Mouse (Mus musculus): ENCODE measurements around the gene Atp5f1. TPM values are rescaled to one million over a fixed set of nuclear protein-coding genes. Genes with fewer than 3 reads are reported as not detected.
"Not testable (repeated sequence)": the region's sequence is repeated elsewhere in the genome, so short reads cannot be mapped to it uniquely, and the experiment has no call there.

Atp5f1 gene
- polyA plus RNA-seq, 1 experiment from 2014 or later, result 477 TPM

DNA sequence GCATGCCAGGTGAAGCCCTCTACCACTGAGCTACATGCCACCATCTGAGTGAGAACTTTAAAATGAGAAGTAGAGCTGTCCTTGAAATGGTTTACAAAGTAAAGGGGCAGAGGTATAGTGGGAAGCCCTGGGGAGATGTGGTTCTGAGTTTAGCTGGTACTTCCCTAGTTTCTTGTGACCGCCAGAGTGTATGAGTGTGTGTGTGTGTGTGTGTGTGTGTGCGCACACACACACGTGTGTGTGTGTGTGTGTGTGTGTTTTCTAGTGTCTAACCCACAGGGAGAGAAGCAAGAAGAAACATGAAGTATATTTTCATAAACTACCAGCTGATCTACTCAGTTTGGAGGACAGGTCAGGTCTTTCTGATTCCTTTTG lies 31.7 kb downstream of the Atp5f1 start:
- H3K4me1 ChIP-seq, result no peaks in the 10 kb centered on the region
- WGBS, result 81% methylated on average over 3 of the region's 3 CpGs
- H3K27ac ChIP-seq (replicated peaks), result no peak overlapping the region
- no peaks in the 10 kb centered on the region for H3K9me3 ChIP-seq
- H3K27me3 ChIP-seq, result no peaks in the 10 kb centered on the region
- no peak overlapping the region for H3K4me2 ChIP-seq (replicated peaks)
- H3K4me3 ChIP-seq, result no peak overlapping the region
- no peak overlapping the region for H3K9ac ChIP-seq (replicated peaks)
- H3K36me3 ChIP-seq, result no peaks in the 10 kb centered on the region
- no peak for ATAC-seq (ENCODE audit: low FRiP score, low read depth)

DNA sequence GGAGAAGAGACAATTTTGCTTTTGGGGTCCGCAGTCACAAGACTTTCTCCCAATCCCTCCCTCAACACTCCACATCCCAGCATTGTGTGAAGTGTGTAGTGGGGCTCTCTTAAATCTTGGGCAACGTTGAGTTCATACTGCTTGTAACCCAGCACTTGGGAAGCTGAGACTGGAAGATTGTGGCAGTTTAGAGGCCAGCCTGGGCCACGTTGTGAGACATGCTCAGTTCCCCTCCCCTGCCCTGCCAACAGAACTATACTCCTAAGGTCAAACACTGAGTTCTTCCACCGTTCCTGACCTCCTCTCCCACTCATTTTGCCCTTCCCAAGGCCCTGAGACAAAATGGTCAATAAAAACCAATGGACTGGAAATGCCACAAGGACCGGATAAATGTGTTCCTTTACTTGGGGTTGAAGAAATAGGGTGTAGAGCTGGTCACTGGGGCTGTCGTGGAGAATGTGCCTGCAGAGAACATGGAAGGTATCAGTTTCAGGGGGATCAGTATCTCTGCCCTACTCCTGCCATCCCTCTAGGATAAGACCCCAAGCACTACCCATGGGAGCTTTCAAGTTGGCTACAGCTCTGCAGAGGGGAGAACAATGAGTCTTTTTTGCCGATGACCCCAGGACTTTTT lies 32.2 kb downstream of the Atp5f1 start:
- no peaks in the 10 kb centered on the region for H3K4me1 ChIP-seq
- no peaks in the 10 kb centered on the region for H3K27me3 ChIP-seq
- no peaks in the 10 kb centered on the region for H3K36me3 ChIP-seq
- ATAC-seq (ENCODE audit: low FRiP score, low read depth), result no peak
- H3K27ac ChIP-seq (replicated peaks), result no peak overlapping the region
- 88% methylated on average over 7 of the region's 7 CpGs for WGBS
- H3K9me3 ChIP-seq, result no peaks in the 10 kb centered on the region
- H3K9ac ChIP-seq (replicated peaks), result no peak overlapping the region
- no peak overlapping the region for H3K4me3 ChIP-seq
- no peak overlapping the region for H3K4me2 ChIP-seq (replicated peaks)

DNA sequence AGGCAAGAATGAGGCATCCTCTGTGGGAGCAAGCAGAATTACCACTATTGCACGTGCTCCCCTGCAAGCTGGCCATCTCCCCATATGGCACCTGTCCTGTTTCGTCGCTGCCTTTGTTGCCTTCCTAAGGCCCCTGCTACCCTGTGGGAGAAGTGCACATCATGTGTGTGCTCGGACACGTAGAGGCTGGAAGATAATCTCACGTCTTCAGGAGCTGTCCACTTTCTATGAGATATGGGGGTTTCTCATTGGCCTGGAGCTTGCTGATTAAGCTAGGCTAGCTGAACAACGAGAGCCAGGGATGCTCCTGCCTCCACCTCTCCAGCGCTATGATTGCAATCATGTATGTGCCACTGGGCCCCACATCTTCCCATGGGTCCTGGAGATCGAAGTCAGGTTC lies 35.3 kb downstream of the Atp5f1 start:
- no peaks in the 10 kb centered on the region for H3K9me3 ChIP-seq
- no peak overlapping the region for H3K4me2 ChIP-seq (replicated peaks)
- H3K27me3 ChIP-seq, result no peaks in the 10 kb centered on the region
- H3K4me3 ChIP-seq, result no peak overlapping the region
- 86% methylated on average over 9 of the region's 9 CpGs for WGBS
- no peak for ATAC-seq (ENCODE audit: low FRiP score, low read depth)
- H3K36me3 ChIP-seq, result no peaks in the 10 kb centered on the region
- H3K4me1 ChIP-seq, result no peaks in the 10 kb centered on the region
- H3K9ac ChIP-seq (replicated peaks), result no peak overlapping the region
- no peak overlapping the region for H3K27ac ChIP-seq (replicated peaks)

DNA sequence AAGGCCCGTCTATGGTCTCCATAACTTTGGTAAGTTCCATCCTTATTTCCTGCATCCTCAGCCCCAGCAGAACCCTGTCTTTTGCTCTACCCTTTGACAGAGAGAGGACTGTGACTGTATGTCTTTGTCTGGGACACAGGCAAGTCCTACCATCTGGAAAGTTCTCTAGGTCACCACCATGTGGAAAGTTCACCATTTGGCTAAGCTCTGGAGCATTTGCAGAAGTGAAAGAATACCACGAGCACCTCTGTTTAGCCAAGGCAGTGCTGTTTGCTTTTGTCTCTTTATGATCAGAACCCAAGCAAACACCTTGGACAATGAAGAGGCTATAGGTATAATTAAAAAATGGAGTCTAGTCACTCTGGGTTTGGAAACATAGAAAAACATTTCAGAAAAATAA lies 37.9 kb downstream of the Atp5f1 start:
- H3K27me3 ChIP-seq, result no peaks in the 10 kb centered on the region
- ATAC-seq (ENCODE audit: low FRiP score, low read depth), result no peak
- no peak overlapping the region for H3K9ac ChIP-seq (replicated peaks)
- no peaks in the 10 kb centered on the region for H3K9me3 ChIP-seq
- H3K4me1 ChIP-seq, result no peaks in the 10 kb centered on the region
- H3K27ac ChIP-seq (replicated peaks), result no peak overlapping the region
- H3K4me3 ChIP-seq, result no peak overlapping the region
- WGBS, result 79% methylated on average over 2 of the region's 2 CpGs
- H3K4me2 ChIP-seq (replicated peaks), result no peak overlapping the region
- H3K36me3 ChIP-seq, result no peaks in the 10 kb centered on the region

DNA sequence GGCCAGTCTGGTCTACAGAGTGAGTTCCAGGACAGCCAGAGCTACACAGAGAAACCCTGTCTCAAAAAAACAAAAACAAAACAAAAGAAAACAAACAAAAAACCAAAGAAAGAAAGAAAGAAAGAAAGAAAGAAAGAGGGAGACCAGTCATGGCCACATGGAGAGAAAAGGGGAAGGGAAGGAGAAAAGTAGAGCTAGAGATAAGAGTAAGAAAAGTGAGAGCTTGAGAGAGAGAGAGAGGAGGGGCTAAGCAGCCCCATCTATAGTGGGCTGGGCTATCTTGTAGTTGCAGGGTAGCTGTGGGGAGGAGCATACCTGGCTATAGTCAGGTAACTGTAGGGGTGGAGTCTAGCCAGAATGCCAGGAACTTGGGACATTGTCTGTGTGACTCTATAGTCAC lies 39.2 kb downstream of the Atp5f1 start:
- H3K27ac ChIP-seq (replicated peaks); H3K9me3 ChIP-seq; H3K4me3 ChIP-seq; H3K4me1 ChIP-seq; H3K36me3 ChIP-seq; ATAC-seq (ENCODE audit: low FRiP score, low read depth); H3K9ac ChIP-seq (replicated peaks); H3K27me3 ChIP-seq; H3K4me2 ChIP-seq (replicated peaks): not testable (repeated sequence)

DNA sequence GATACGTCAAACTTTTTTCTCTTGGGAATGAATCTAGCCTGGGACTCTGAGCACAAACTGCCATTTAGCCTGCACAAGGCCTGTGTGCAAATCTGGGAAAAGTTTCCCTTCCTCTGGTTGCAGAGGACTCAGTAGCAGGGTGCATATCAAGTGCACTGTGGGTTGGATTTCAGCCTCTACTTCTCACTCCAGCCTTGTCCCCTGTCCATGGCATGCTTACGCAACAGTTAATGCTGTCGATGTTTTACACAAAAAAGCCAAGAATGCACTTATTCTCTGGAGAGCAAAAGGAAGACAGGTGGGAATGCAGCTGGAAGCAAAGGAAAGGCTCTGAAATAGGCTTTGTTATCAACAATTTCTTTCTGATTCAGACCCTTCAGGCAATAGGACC lies 41.5 kb downstream of the Atp5f1 start:
- ATAC-seq (ENCODE audit: low FRiP score, low read depth), result no peak
- H3K27me3 ChIP-seq, result no peaks in the 10 kb centered on the region
- WGBS, result 76% methylated on average over 3 of the region's 3 CpGs

DNA sequence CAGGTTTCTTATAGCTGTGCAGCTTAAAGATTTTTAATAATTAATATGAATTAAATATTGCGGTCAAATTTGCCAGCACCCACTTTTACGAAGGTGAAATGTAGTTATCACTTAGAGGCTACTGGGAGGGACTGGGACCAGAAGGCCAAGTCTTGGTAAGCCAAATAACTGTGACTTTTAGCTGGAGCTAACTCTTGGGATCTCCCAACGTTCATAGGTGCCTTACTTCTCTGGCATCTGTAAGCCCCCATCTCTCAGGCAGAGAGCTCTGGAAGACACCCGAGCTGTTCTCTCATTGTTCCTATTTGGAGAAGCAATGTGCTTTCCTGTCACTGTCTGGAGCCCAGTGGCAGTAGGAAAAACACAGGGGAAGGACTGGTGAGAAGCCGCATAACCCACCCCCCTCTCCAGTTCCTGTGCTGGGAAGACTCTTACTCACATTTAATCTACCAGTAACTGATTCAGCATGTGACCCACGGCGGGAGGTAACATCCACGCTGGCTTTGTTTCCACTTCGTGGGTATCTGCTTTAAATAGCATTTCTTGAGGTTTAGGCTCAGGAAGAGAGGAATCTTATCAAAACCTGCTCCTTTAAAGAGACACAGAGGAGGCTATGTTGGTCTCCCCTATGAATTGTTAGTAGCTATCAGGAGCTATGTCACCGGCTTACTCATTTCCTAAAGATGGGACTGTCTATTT lies 42.1 kb downstream of the Atp5f1 start:
- Histone ChIP-seq H3K4me3 (no peak overlapping the region), H3K4me2 (replicated peaks) (no peak overlapping the region), H3K4me1 (no peaks in the 10 kb centered on the region), H3K36me3 (no peaks in the 10 kb centered on the region), H3K27me3 (no peaks in the 10 kb centered on the region), H3K9ac (replicated peaks) (no peak overlapping the region), H3K27ac (replicated peaks) (no peak overlapping the region), H3K9me3 (no peaks in the 10 kb centered on the region)
- WGBS, result 60% methylated on average over 10 of the region's 10 CpGs
- ATAC-seq (ENCODE audit: low FRiP score, low read depth), result no peak

More for the DNA sequence above, 41.5 kb downstream of the Atp5f1 start:
- Histone ChIP-seq H3K9ac (replicated peaks) (no peak overlapping the region), H3K4me2 (replicated peaks) (no peak overlapping the region), H3K9me3 (no peaks in the 10 kb centered on the region), H3K4me1 (no peaks in the 10 kb centered on the region), H3K36me3 (no peaks in the 10 kb centered on the region), H3K4me3 (no peak overlapping the region), H3K27ac (replicated peaks) (no peak overlapping the region)

DNA sequence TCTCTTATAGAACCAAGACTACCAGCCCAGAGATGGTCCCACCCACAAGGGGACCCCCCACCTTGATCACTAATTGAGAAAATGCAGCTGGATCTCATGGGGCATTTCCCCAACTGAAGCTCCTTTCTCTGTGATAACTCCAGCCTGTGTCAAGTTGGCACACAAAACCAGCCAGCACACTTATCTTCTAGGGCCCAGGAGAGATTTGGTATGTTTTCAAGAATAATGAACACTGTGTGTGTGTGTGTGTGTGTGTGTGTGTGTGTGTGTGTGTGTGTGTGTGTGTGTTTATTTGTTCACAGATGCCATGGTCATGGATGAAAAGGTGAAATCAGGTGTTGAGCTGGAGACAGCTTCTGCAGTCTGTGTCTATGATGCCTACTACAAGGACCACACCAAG lies 43.4 kb downstream of the Atp5f1 start:
- H3K27me3 ChIP-seq; H3K4me1 ChIP-seq; H3K4me3 ChIP-seq; H3K4me2 ChIP-seq (replicated peaks); ATAC-seq (ENCODE audit: low FRiP score, low read depth); H3K9ac ChIP-seq (replicated peaks); H3K9me3 ChIP-seq; H3K36me3 ChIP-seq; H3K27ac ChIP-seq (replicated peaks): not testable (repeated sequence)

DNA sequence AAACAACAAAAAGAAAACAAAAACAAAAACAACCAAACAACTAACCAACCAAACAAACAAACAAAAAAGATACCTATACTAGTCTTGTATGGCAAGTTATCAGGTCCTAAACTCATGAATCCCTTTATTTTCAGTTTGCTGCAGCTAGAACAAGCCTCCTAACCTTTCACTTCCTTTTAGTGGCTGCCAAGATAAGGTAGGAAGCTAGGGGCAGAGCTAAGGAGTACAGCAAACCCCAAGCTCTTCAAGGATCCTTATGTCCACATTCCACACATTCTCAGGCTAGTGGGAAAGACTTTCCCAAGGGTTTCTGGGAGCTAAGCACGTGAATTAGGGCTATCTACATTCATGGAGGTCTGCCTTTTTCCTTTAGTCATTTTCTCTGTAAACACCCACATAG lies 44.6 kb downstream of the Atp5f1 start:
- H3K4me2 ChIP-seq (replicated peaks), result no peak overlapping the region
- H3K9me3 ChIP-seq, result no peaks in the 10 kb centered on the region
- H3K9ac ChIP-seq (replicated peaks), result no peak overlapping the region
- no peak for ATAC-seq (ENCODE audit: low FRiP score, low read depth)
- WGBS, result 46% methylated on average over 1 of the region's 1 CpGs
- no peaks in the 10 kb centered on the region for H3K27me3 ChIP-seq
- H3K27ac ChIP-seq (replicated peaks), result no peak overlapping the region
- H3K4me1 ChIP-seq, result no peaks in the 10 kb centered on the region
- H3K36me3 ChIP-seq, result no peaks in the 10 kb centered on the region
- H3K4me3 ChIP-seq, result no peak overlapping the region

DNA sequence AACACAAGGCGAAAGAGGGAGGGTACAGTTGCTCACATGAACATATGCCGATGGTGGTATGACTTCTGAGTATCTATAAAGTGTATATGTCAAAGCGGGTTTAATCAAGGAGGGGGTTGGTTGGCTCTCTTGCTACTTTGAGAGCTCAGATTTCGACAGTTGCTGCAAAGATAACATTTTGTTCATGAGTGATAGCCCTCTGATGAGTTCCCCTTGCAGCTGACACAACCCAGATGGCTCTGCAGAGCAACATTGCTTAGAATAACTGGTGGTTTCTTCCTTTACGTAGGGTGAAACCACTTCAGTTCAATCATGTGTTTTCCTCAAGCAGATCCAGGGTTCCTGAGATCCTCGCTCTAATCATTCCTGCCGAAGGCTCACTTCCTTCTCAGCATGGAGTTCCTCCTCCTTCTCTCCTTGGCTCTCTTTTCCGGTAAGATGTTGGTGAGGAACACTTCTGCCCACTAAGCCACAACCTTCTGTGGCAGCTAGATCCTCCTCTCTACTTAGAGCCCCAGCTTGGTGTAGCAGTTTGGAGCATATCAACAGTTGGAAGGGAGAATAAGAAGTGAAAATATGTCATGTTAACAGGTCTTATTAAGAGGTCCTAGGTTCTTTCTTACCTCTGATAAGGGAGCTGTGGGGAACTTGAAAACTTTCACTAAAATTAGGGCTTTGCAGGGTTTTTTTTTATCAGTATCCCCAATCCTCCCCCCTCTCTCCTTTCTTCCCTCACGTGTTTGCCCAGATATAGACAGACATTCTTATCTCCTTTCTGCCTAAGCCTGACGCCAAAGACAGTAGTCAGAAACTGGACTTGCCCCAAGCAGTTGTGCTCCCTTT lies 45.8 kb downstream of the Atp5f1 start:
- H3K4me1 ChIP-seq, result no peaks in the 10 kb centered on the region
- no peak overlapping the region for H3K4me2 ChIP-seq (replicated peaks)
- 76% methylated on average over 10 of the region's 10 CpGs for WGBS
- H3K36me3 ChIP-seq, result no peaks in the 10 kb centered on the region
- no peak overlapping the region for H3K4me3 ChIP-seq
- H3K27me3 ChIP-seq, result no peaks in the 10 kb centered on the region
- H3K9me3 ChIP-seq, result no peaks in the 10 kb centered on the region
- H3K27ac ChIP-seq (replicated peaks), result no peak overlapping the region
- ATAC-seq (ENCODE audit: low FRiP score, low read depth), result no peak
- no peak overlapping the region for H3K9ac ChIP-seq (replicated peaks)

DNA sequence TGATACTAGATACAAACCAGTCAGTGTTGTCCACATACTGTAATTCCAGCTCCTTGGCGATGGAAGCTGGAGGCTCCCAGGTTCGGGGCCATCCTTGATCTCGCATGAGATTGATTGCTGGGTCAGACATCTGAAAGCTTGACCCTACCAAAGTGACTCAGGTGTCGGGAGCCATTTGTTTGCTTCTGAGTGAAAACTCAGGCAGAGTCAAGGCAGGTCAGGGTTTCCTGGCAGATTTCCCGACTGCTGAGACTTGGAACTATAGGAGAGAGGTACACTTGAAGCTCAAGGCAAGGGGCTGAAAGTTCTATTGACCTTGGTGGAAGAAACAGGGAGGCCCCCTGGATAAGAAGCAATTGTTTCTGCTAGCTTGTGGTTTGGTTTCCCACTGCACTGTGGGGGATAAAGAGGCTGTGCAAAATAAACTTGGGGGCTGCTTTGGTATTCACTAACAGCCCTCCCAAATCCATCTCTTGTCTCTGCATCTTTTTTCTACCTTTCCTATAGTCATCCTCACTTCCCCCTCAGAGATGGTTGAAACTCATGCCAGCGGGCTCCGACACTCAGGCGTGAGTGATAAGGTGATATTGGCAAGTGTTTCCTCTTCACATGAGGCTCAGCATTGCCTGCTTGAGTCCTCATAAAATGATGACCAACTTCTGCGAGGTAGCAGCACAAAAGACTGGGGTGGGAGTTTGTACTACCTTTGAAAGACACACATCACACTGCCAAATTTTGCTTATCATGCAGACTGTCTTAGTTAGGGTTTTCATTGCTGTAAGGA lies 47.6 kb downstream of the Atp5f1 start:
- no peaks in the 10 kb centered on the region for H3K27me3 ChIP-seq
- ATAC-seq (ENCODE audit: low FRiP score, low read depth), result no peak
- WGBS, result 86% methylated on average over 9 of the region's 9 CpGs
- H3K27ac ChIP-seq (replicated peaks), result no peak overlapping the region
- no peak overlapping the region for H3K4me3 ChIP-seq
- no peaks in the 10 kb centered on the region for H3K36me3 ChIP-seq
- no peak overlapping the region for H3K9ac ChIP-seq (replicated peaks)
- no peaks in the 10 kb centered on the region for H3K9me3 ChIP-seq
- H3K4me2 ChIP-seq (replicated peaks), result no peak overlapping the region
- H3K4me1 ChIP-seq, result no peaks in the 10 kb centered on the region

All from midbrain, embryonic 12.5 days (tissue).